Mouse (Mus musculus) hindbrain, embryonic 12.5 days (tissue): ENCODE measurements around the gene Alas2. TPM values are rescaled to one million over a fixed set of nuclear protein-coding genes. Genes with fewer than 3 reads are reported as not detected.

Source experiments
- ATAC-seq: fragments of 200-750 bp; cut with Nextera tagmentation; 2 replicates; pipeline ENCODE4 v1.8.0; 2017; ENCODE audit warnings: moderate TSS enrichment; ENCODE audit not compliant: low FRiP score
- H3K27ac ChIP-seq: fragments of 300-500 bp; sonication (generic); 2 replicates; pipeline ENCODE4 v1.5.1; 2016; ENCODE audit warnings: mild to moderate bottlenecking
- H3K27me3 ChIP-seq: fragments of 300-500 bp; sonication (generic); 2 replicates; pipeline ENCODE4 v1.6.1; 2016; ENCODE audit warnings: mild to moderate bottlenecking
- H3K36me3 ChIP-seq: fragments of 300-500 bp; sonication (generic); 2 replicates; pipeline ENCODE4 v1.6.1; 2016; ENCODE audit warnings: mild to moderate bottlenecking
- H3K4me1 ChIP-seq: fragments of 300-500 bp; sonication (generic); 2 replicates; pipeline ENCODE4 v1.6.1; 2016
- H3K4me2 ChIP-seq: fragments of 300-500 bp; sonication (generic); replicated peaks from 2 replicates; pipeline ENCODE4 v1.6.1; 2016; ENCODE audit warnings: mild to moderate bottlenecking
- H3K4me3 ChIP-seq: fragments of 300-500 bp; sonication (generic); 2 replicates; pipeline ENCODE4 v1.5.1; 2016; ENCODE audit warnings: mild to moderate bottlenecking
- H3K9ac ChIP-seq: fragments of 300-500 bp; sonication (generic); 2 replicates; pipeline ENCODE4 v1.6.1; 2016; ENCODE audit warnings: mild to moderate bottlenecking, moderate library complexity
- H3K9me3 ChIP-seq: fragments of 300-500 bp; sonication (generic); replicated peaks from 2 replicates; pipeline ENCODE4 v1.6.1; 2016; ENCODE audit warnings: mild to moderate bottlenecking
- WGBS: fragments of 180-500 bp; shearing (Covaris S2); methylation state at CpG from one replicate; pipeline ENCODE4 v1.1.7; 2016; 5-methylcytosine and 5-hydroxymethylcytosine counted together
- microRNA-seq: library from miRNA; unstranded; fragments of <30 nt; microRNA quantifications from one replicate; pipeline ENCODE4, GENCODE M21; 2017
- polyA plus RNA-seq: library from polyadenylated mRNA; unstranded; fragments of >200 nt; fragmentation: Nextera tagmentation; extraction: Ambion mirVana; gene quantifications from 2 replicates; pipeline ENCODE4 v1.2.1, GENCODE M21; 2016

Gene Alas2
- polyA plus RNA-seq, 1 experiment from 2014 or later, result 50.8 TPM

- H3K4me1 ChIP-seq, result no peaks in the 10 kb centered on the region
- H3K4me3 ChIP-seq, result no peak overlapping the region
- H3K9me3 ChIP-seq, result no peaks in the 10 kb centered on the region
- H3K27ac ChIP-seq, result no peak overlapping the region
- H3K4me2 ChIP-seq, result no peak overlapping the region
- H3K36me3 ChIP-seq, result peaks cover 24% of the 10 kb centered on the region
- no peak overlapping the region for H3K9ac ChIP-seq
- H3K27me3 ChIP-seq, result no peaks in the 10 kb centered on the region
- ATAC-seq, result no peak
Measured at GRCm38 (mm10) chrX:150581921-150582320, 34.7 kb downstream of the Alas2 start.

GRCm38 (mm10) chrX:150585116-150585515, 37.9 kb downstream of the Alas2 start:
- Histone ChIP-seq H3K27me3 (no peaks in the 10 kb centered on the region), H3K36me3 (peaks cover 24% of the 10 kb centered on the region), H3K9me3 (no peaks in the 10 kb centered on the region), H3K4me3 (no peak overlapping the region), H3K4me1 (no peaks in the 10 kb centered on the region), H3K9ac (no peak overlapping the region), H3K4me2 (no peak overlapping the region), H3K27ac (no peak overlapping the region)
- 94% methylated on average over 8 of the region's 8 CpGs for WGBS
- no peak for ATAC-seq

- H3K4me3 ChIP-seq, result peak within 1 kb of the TSS; percentile 48
- 21% methylated on average over 35 of the region's 35 CpGs for WGBS
- H3K4me2 ChIP-seq, result peak within 1 kb of the TSS; percentile 56
- peak; percentile 93 for ATAC-seq
- H3K36me3 ChIP-seq, result peaks cover 14% of the 10 kb centered on the region
- H3K27ac ChIP-seq, result peak within 1 kb of the TSS; percentile 60
- no peaks in the 10 kb centered on the region for H3K27me3 ChIP-seq
- peak within 1 kb of the TSS; percentile 68 for H3K9ac ChIP-seq
- H3K9me3 ChIP-seq, result no peaks in the 10 kb centered on the region
- no peaks in the 10 kb centered on the region for H3K4me1 ChIP-seq
Measured at GRCm38 (mm10) chrX:150588023-150588764, 41.0 kb downstream of the Alas2 start, which contains the start of gene Pfkfb1. TSS of gene Pfkfb1 (plus strand) at chrX:150588229.

- no peak within 1 kb of the TSS for H3K9ac ChIP-seq
- H3K27me3 ChIP-seq, result no peaks in the 10 kb centered on the region
- H3K4me2 ChIP-seq, result peak within 1 kb of the TSS; percentile 56; the same call in 1 of the 2 replicates
- peaks cover 11% of the 10 kb centered on the region; the same call in 1 of the 2 replicates for H3K36me3 ChIP-seq
- no peaks in the 10 kb centered on the region for H3K9me3 ChIP-seq
- H3K4me3 ChIP-seq, result 0 out of 2 replicates have a peak within 1 kb of the TSS, but pooled peaks have one; percentile 48
- no peaks in the 10 kb centered on the region for H3K4me1 ChIP-seq
- whole genome bisulfite sequencing, result 74% methylated on average over 5 of the region's 5 CpGs
- ATAC-seq, result no peak
- no peak within 1 kb of the TSS for H3K27ac ChIP-seq
Measured at GRCm38 (mm10) chrX:150589696-150590095, 42.5 kb downstream of the Alas2 start, which contains the start of gene Apex2. TSS of gene Apex2 (minus strand) at chrX:150589868.

- no peak for ATAC-seq
- H3K27me3 ChIP-seq, result peaks cover 3% of the 10 kb centered on the region; the same call in 1 of the 2 replicates
- WGBS, result 88% methylated on average over 12 of the region's 12 CpGs
Measured at GRCm38 (mm10) chrX:150593266-150594035, 46.3 kb downstream of the Alas2 start.

GRCm38 (mm10) chrX:150594176-150594575, 47.0 kb downstream of the Alas2 start:
- Histone ChIP-seq H3K4me3 (no peak overlapping the region), H3K27ac (no peak overlapping the region), H3K36me3 (no peaks in the 10 kb centered on the region), H3K9ac (no peak overlapping the region), H3K4me2 (no peak overlapping the region), H3K4me1 (no peaks in the 10 kb centered on the region), H3K9me3 (no peaks in the 10 kb centered on the region), H3K27me3 (peaks cover 3% of the 10 kb centered on the region; the same call in 1 of the 2 replicates)
- WGBS, result 98% methylated on average over 3 of the region's 3 CpGs
- ATAC-seq, result no peak

More at GRCm38 (mm10) chrX:150593266-150594035, 46.3 kb downstream of the Alas2 start:
- Histone ChIP-seq H3K4me1 (no peaks in the 10 kb centered on the region), H3K36me3 (no peaks in the 10 kb centered on the region), H3K4me2 (no peak overlapping the region), H3K9ac (no peak overlapping the region), H3K27ac (no peak overlapping the region), H3K9me3 (no peaks in the 10 kb centered on the region), H3K4me3 (no peak overlapping the region)

GRCm38 (mm10) chrX:150595016-150595760, 48.0 kb downstream of the Alas2 start:
- H3K27ac ChIP-seq, result no peak overlapping the region
- H3K9me3 ChIP-seq, result no peaks in the 10 kb centered on the region
- WGBS, result 85% methylated on average over 9 of the region's 9 CpGs

GRCm38 (mm10) chrX:150598882-150599281, 51.7 kb downstream of the Alas2 start:
- Histone ChIP-seq H3K4me1 (no peaks in the 10 kb centered on the region), H3K9ac (no peak overlapping the region), H3K4me2 (no peak overlapping the region), H3K4me3 (no peak overlapping the region), H3K27ac (no peak overlapping the region), H3K27me3 (peaks cover 3% of the 10 kb centered on the region; the same call in 1 of the 2 replicates), H3K9me3 (no peaks in the 10 kb centered on the region), H3K36me3 (no peaks in the 10 kb centered on the region)
- ATAC-seq, result no peak
- 76% methylated on average over 2 of the region's 2 CpGs for WGBS

More at GRCm38 (mm10) chrX:150595016-150595760, 48.0 kb downstream of the Alas2 start:
- no peak overlapping the region for H3K9ac ChIP-seq
- no peaks in the 10 kb centered on the region for H3K4me1 ChIP-seq
- no peak for ATAC-seq
- H3K27me3 ChIP-seq, result peaks cover 3% of the 10 kb centered on the region; the same call in 1 of the 2 replicates
- H3K4me3 ChIP-seq, result no peak overlapping the region
- H3K36me3 ChIP-seq, result no peaks in the 10 kb centered on the region
- no peak overlapping the region for H3K4me2 ChIP-seq

Small RNAs within 50 kb of the gene (microRNA-seq; reads per million reads assigned to microRNA genes)
- gene Mir3620, result not detected

Other genes starting within 250 kb of the Alas2 start
- gene Tmem29, start 88.2 kb upstream of the Alas2 start, polyA plus RNA-seq, result 44.8 and 45.4 TPM in 2 replicates
- gene Pfkfb1, start 40.9 kb downstream of the Alas2 start, polyA plus RNA-seq, result 5.1 and 5.3 TPM in 2 replicates
- gene Apex2, start 42.5 kb downstream of the Alas2 start, polyA plus RNA-seq, result 23.0 and 23.3 TPM in 2 replicates
- 64.0 and 65.5 TPM in 2 replicates for gene Tro, start 110.2 kb downstream of the Alas2 start, polyA plus RNA-seq